Mouse (Mus musculus) forebrain, embryonic 15.5 days (tissue): ENCODE results near the gene Fbxo11. TPM values are rescaled to one million over a fixed set of nuclear protein-coding genes. Genes with fewer than 3 reads are reported as not detected.

Source experiments
- ATAC-seq: fragments of 200-750 bp; cut with Nextera tagmentation; replicated peaks from 2 replicates; pipeline ENCODE4 v1.8.0; 2017; ENCODE audit warnings: mild to moderate bottlenecking, moderate TSS enrichment, moderate library complexity
- H3K27ac ChIP-seq: fragments of 300-500 bp; sonication (generic); replicated peaks from 2 replicates; pipeline ENCODE4 v1.5.1; 2015; ENCODE audit warnings: mild to moderate bottlenecking, inconsistent platforms
- H3K27me3 ChIP-seq: fragments of 300-500 bp; sonication (generic); 2 replicates; pipeline ENCODE4 v1.6.1; 2015; ENCODE audit warnings: inconsistent platforms
- H3K36me3 ChIP-seq: fragments of 300-500 bp; sonication (generic); 2 replicates; pipeline ENCODE4 v1.6.1; 2015; ENCODE audit warnings: mild to moderate bottlenecking, inconsistent platforms
- H3K4me1 ChIP-seq: fragments of 300-500 bp; sonication (generic); 2 replicates; pipeline ENCODE4 v1.6.1; 2015; ENCODE audit warnings: inconsistent platforms
- H3K4me2 ChIP-seq: fragments of 300-500 bp; sonication (generic); replicated peaks from 2 replicates; pipeline ENCODE4 v1.6.1; 2015; ENCODE audit warnings: mild to moderate bottlenecking, inconsistent platforms
- H3K4me3 ChIP-seq: fragments of 300-500 bp; sonication (generic); 2 replicates; pipeline ENCODE4 v1.5.1; 2015; ENCODE audit warnings: mild to moderate bottlenecking, inconsistent platforms
- H3K9ac ChIP-seq: fragments of 300-500 bp; sonication (generic); replicated peaks from 2 replicates; pipeline ENCODE4 v1.6.1; 2015; ENCODE audit warnings: mild to moderate bottlenecking, inconsistent platforms
- H3K9me3 ChIP-seq: fragments of 300-500 bp; sonication (generic); 2 replicates; pipeline ENCODE4 v1.6.1; 2016; ENCODE audit warnings: inconsistent platforms
- WGBS: fragments of 180-500 bp; shearing (Covaris S2); methylation state at CpG from one replicate; pipeline ENCODE4 v1.1.7; 2015; ENCODE audit warnings: mixed read lengths; 5-methylcytosine and 5-hydroxymethylcytosine counted together
- polyA plus RNA-seq: library from polyadenylated mRNA; unstranded; fragments of >200 nt; fragmentation: Nextera tagmentation; extraction: Ambion mirVana; gene quantifications from 2 replicates; pipeline ENCODE4 v1.2.1, GENCODE M21; 2015

The Fbxo11 gene
- polyA plus RNA-seq, 1 experiment from 2014 or later, result 35.8 TPM

GRCm38 (mm10) chr17:88095517-88096198 lies 30.6 kb upstream of the Fbxo11 start:
- Histone ChIP-seq H3K9ac (no peak overlapping the region), H3K27ac (no peak overlapping the region), H3K4me3 (no peak overlapping the region), H3K36me3 (no peaks in the 10 kb centered on the region), H3K4me1 (0 out of 2 replicates have a peak, but pooled peaks cover 5% of the 10 kb centered on the region), H3K9me3 (no peaks in the 10 kb centered on the region), H3K27me3 (no peaks in the 10 kb centered on the region), H3K4me2 (no peak overlapping the region)
- WGBS, result 88% methylated on average over 10 of the region's 10 CpGs
- ATAC-seq, result no peak

GRCm38 (mm10) chr17:88094327-88094726 lies 29.2 kb upstream of the Fbxo11 start:
- Histone ChIP-seq H3K9me3 (no peaks in the 10 kb centered on the region), H3K9ac (no peak overlapping the region), H3K4me2 (peak overlapping the region; percentile 17; the same call in 1 of the 2 replicates), H3K36me3 (no peaks in the 10 kb centered on the region), H3K4me3 (no peak overlapping the region), H3K27me3 (no peaks in the 10 kb centered on the region), H3K4me1 (0 out of 2 replicates have a peak, but pooled peaks cover 5% of the 10 kb centered on the region), H3K27ac (no peak overlapping the region)
- 34% methylated on average over 12 of the region's 12 CpGs for WGBS
- no peak for ATAC-seq

- Histone ChIP-seq H3K36me3 (no peaks in the 10 kb centered on the region), H3K4me2 (peak overlapping the region; percentile 17; the same call in 1 of the 2 replicates), H3K9me3 (no peaks in the 10 kb centered on the region), H3K27ac (0 out of 2 replicates have a peak overlapping the region, but pooled peaks have one; percentile 31), H3K4me3 (no peak overlapping the region), H3K4me1 (0 out of 2 replicates have a peak, but pooled peaks cover 5% of the 10 kb centered on the region), H3K27me3 (no peaks in the 10 kb centered on the region), H3K9ac (no peak overlapping the region)
- WGBS, result 55% methylated on average over 10 of the region's 10 CpGs
- 0 out of 2 replicates have a peak, but pooled peaks have one; percentile 46 for ATAC-seq
Observed at GRCm38 (mm10) chr17:88093798-88094197, 28.7 kb upstream of the Fbxo11 start.

- no peak overlapping the region for H3K9ac ChIP-seq
- ATAC-seq, result no peak
- H3K27me3 ChIP-seq, result no peaks in the 10 kb centered on the region
- no peak overlapping the region for H3K4me2 ChIP-seq
- H3K27ac ChIP-seq, result no peak overlapping the region
- H3K4me1 ChIP-seq, result no peaks in the 10 kb centered on the region
- H3K36me3 ChIP-seq, result no peaks in the 10 kb centered on the region
- WGBS, result 95% methylated on average over 11 of the region's 11 CpGs
- no peak overlapping the region for H3K4me3 ChIP-seq
- H3K9me3 ChIP-seq, result no peaks in the 10 kb centered on the region
Observed at GRCm38 (mm10) chr17:88085976-88086375, 20.9 kb upstream of the Fbxo11 start.

- no peaks in the 10 kb centered on the region for H3K9me3 ChIP-seq
- H3K4me1 ChIP-seq, result no peaks in the 10 kb centered on the region
- ATAC-seq, result no peak
- no peak overlapping the region for H3K4me2 ChIP-seq
- no peak overlapping the region for H3K4me3 ChIP-seq
- 93% methylated on average over 6 of the region's 6 CpGs for WGBS
- no peak overlapping the region for H3K27ac ChIP-seq
- no peaks in the 10 kb centered on the region for H3K36me3 ChIP-seq
- H3K27me3 ChIP-seq, result no peaks in the 10 kb centered on the region
- H3K9ac ChIP-seq, result no peak overlapping the region
Observed at GRCm38 (mm10) chr17:88081446-88081845, 16.4 kb upstream of the Fbxo11 start.

- no peak for ATAC-seq
- H3K36me3 ChIP-seq, result no peaks in the 10 kb centered on the region
- no peaks in the 10 kb centered on the region for H3K27me3 ChIP-seq
- H3K9me3 ChIP-seq, result no peaks in the 10 kb centered on the region
- no peak overlapping the region for H3K4me2 ChIP-seq
- WGBS, result 83% methylated on average over 8 of the region's 8 CpGs
- H3K9ac ChIP-seq, result no peak overlapping the region
- H3K4me3 ChIP-seq, result no peak overlapping the region
- H3K4me1 ChIP-seq, result no peaks in the 10 kb centered on the region
- H3K27ac ChIP-seq, result no peak overlapping the region
Observed at GRCm38 (mm10) chr17:88079771-88080170, 14.7 kb upstream of the Fbxo11 start.

- WGBS, result 91% methylated on average over 7 of the region's 7 CpGs
- Histone ChIP-seq H3K9ac (no peak overlapping the region), H3K27me3 (no peaks in the 10 kb centered on the region), H3K4me3 (no peak overlapping the region), H3K4me2 (no peak overlapping the region), H3K36me3 (no peaks in the 10 kb centered on the region), H3K27ac (no peak overlapping the region), H3K9me3 (no peaks in the 10 kb centered on the region), H3K4me1 (0 out of 2 replicates have a peak, but pooled peaks cover 2% of the 10 kb centered on the region)
- no peak for ATAC-seq
Observed at GRCm38 (mm10) chr17:88072047-88072446, 7.0 kb upstream of the Fbxo11 start.

- Histone ChIP-seq H3K9ac (no peak overlapping the region), H3K4me2 (no peak overlapping the region), H3K9me3 (no peaks in the 10 kb centered on the region), H3K4me3 (no peak overlapping the region), H3K4me1 (peaks cover 11% of the 10 kb centered on the region), H3K27ac (no peak overlapping the region), H3K27me3 (no peaks in the 10 kb centered on the region), H3K36me3 (no peaks in the 10 kb centered on the region)
- ATAC-seq, result no peak
- 91% methylated on average over 7 of the region's 7 CpGs for WGBS
Observed at GRCm38 (mm10) chr17:88068024-88068719, 3.1 kb upstream of the Fbxo11 start.

- Histone ChIP-seq H3K4me1 (peaks cover 18% of the 10 kb centered on the region), H3K27ac (no peak overlapping the region), H3K36me3 (no peaks in the 10 kb centered on the region), H3K27me3 (no peaks in the 10 kb centered on the region), H3K9ac (0 out of 2 replicates have a peak overlapping the region, but pooled peaks have one; percentile 99), H3K4me2 (peak overlapping the region; percentile 51), H3K9me3 (no peaks in the 10 kb centered on the region), H3K4me3 (no peak overlapping the region)
- no peak for ATAC-seq
- WGBS, result 85% methylated on average over 4 of the region's 4 CpGs
Observed at GRCm38 (mm10) chr17:88067202-88067901, 2.3 kb upstream of the Fbxo11 start.

GRCm38 (mm10) chr17:88066799-88067198 lies 1.7 kb upstream of the Fbxo11 start:
- 13% methylated on average over 9 of the region's 9 CpGs for WGBS
- Histone ChIP-seq H3K27me3 (no peaks in the 10 kb centered on the region), H3K36me3 (no peaks in the 10 kb centered on the region), H3K27ac (peak overlapping the region; percentile 100), H3K9me3 (no peaks in the 10 kb centered on the region), H3K4me1 (peaks cover 20% of the 10 kb centered on the region), H3K9ac (0 out of 2 replicates have a peak overlapping the region, but pooled peaks have one; percentile 99), H3K4me2 (peak overlapping the region; percentile 51), H3K4me3 (peak overlapping the region; percentile 96)
- ATAC-seq, result no peak

- H3K36me3 ChIP-seq, result no peaks in the 10 kb centered on the region
- peak; percentile 98 for ATAC-seq
- H3K9ac ChIP-seq, result peak overlapping the region; percentile 99
- WGBS, result 1% methylated on average over 31 of the region's 57 CpGs
- H3K27me3 ChIP-seq, result no peaks in the 10 kb centered on the region
- H3K4me1 ChIP-seq, result peaks cover 22% of the 10 kb centered on the region
- peak overlapping the region; percentile 60 for H3K4me2 ChIP-seq
- H3K9me3 ChIP-seq, result no peaks in the 10 kb centered on the region
- H3K4me3 ChIP-seq, result peak overlapping the region; percentile 96
- peak overlapping the region; percentile 100 for H3K27ac ChIP-seq
Observed at GRCm38 (mm10) chr17:88065801-88066646, 933 bp upstream of the Fbxo11 start.
